In genomic region chr5:109924936-109925335, GRCm38 (mm10) we compare ENCODE assay signal across 10 mouse cellular contexts.
"Had no signal": no experiment of that assay in that cellular context is flagged by ENCODE, and none has a peak within 500 bp of the region (broad histone marks: within the 10 kb centered on the region; RNA-seq: fewer than 3 reads in every experiment).

No protein-coding gene starts in this region.

- H3K9me3 ChIP-seq: liver, embryonic 13.5 days; lung, embryonic 15.5 days; neural tube, embryonic 12.5 days; stomach, embryonic 15.5 days had no signal

- H3K9ac ChIP-seq: stomach, embryonic 15.5 days had no signal

- ATAC-seq: liver, postnatal 0 days had no signal

- DNase-seq: kidney, adult 18-20 months; kidney, postnatal 10 days; liver, embryonic 13.5 days; liver, postnatal 0 days; right cerebral cortex, postnatal 14 days; thymus, adult 2 months; thymus, postnatal 25 days had no signal

- H3K4me1 ChIP-seq: stomach, embryonic 15.5 days had no signal

- H3K36me3 ChIP-seq: liver, embryonic 13.5 days; lung, embryonic 15.5 days; neural tube, embryonic 12.5 days; stomach, embryonic 15.5 days had no signal

- H3K27ac ChIP-seq: liver, embryonic 13.5 days; lung, embryonic 15.5 days; neural tube, embryonic 12.5 days; stomach, embryonic 15.5 days had no signal

- H3K27me3 ChIP-seq: liver, embryonic 13.5 days; lung, embryonic 15.5 days; neural tube, embryonic 12.5 days; stomach, embryonic 15.5 days had no signal
